Comparison of ENCODE assay signal across 8 mouse cellular contexts in the genomic region with DNA sequence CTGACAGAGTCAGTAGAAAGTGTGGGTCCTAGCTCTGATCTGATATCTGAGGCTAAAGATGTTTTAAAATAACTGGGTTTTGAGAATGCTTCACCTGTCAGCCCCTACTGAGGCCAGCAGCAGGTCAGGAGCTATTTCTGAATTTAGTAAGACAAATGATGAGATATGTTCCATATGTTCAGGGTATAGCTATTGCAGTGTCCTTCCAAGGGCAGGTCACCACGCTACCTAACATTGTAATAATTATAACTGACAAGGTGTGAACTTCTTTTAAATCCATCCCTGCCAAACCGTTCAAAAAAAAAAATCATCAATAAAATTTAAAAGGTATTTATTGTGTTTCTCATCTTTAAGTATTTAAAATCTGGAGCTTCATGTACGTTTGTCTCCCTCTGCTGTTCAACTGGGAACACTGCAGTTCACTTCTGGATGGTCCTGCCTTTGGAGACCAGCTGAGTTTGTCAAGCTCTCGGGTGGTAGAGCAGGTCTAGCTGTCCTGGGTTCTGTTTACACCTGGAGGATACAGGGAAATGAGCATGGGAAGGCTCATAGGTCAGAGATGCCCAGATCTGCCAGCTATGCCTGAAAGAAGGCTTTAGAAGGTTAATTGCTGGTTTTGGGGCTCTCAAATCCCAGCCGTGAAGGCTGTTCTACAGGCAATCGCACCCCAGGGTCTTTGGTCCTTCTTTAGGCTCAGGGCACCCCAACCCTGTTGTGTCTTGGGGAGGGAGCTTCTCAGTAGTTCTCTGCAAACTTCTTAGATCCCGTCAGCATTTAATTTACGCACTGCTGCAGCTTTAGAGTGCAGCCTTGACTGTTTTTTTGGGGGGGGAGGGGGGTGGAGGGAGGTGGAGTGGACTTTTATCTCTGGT. TPM values are rescaled to one million over a fixed set of nuclear protein-coding genes. Genes with fewer than 3 reads are reported as not detected.
DNase-seq lines count a peak whose midpoint lies in the region; ATAC-seq and TF ChIP-seq lines count a peak whose summit lies in the region.

No protein-coding gene starts in this region.

- POLR2A ChIA-PET in Patski (lab: Charles Lee): interaction anchor here (0.6 to 1.0 kb wide), 2 partner anchors 98 to 550 kb away, joined by 3 read pairs; no protein-coding TSS in a partner anchor

- no peaks in the 10 kb centered on the region for H3K9me3 ChIP-seq in lung, embryonic 14.5 days (ENCODE audit: low read depth, low read length)

- H3K4me2 ChIP-seq in lung, embryonic 14.5 days: no peak overlapping the region

- H3K27me3 ChIP-seq in Patski: peaks cover 13% of the 10 kb centered on the region
- no peaks in the 10 kb centered on the region for H3K27me3 ChIP-seq in lung, embryonic 14.5 days (ENCODE audit: insufficient read depth, low read length)

- no peak for DNase-seq in Patski (ENCODE audit: low read depth, low spot score)
- peak; percentile 67 to 76 for DNase-seq in cerebellum, postnatal 10 days
- DNase-seq in frontal cortex, postnatal 14 days (ENCODE audit: low spot score in 2 of 2): peak; percentile 34 to 55
- peak; percentile 60 for DNase-seq in kidney, postnatal 14 days
- peak; percentile 87 for DNase-seq in lung, embryonic 14.5 days
- DNase-seq in retina, embryonic 14.5 days (ENCODE audit: low spot score): peak; percentile 85
- DNase-seq in ovary, postnatal 10 days (ENCODE audit: low spot score): no peak

- peak; percentile 89 for TF ChIP-seq CTCF in Patski (IDR thresholded peaks at IDR 0.05)
- TF ChIP-seq CTCF in lung, embryonic 14.5 days (IDR thresholded peaks at IDR 0.05; ENCODE audit: low read depth): peak; percentile 83

- no peaks in the 10 kb centered on the region for H3K36me3 ChIP-seq in lung, embryonic 14.5 days (ENCODE audit: insufficient read depth)

- H3K9ac ChIP-seq in lung, embryonic 14.5 days: no peak overlapping the region

- H3K27ac ChIP-seq in lung, embryonic 14.5 days (ENCODE audit: low read depth): no peak overlapping the region

- H3K4me3 ChIP-seq in lung, embryonic 14.5 days (ENCODE audit: low read depth, low read length): no peak overlapping the region

- in situ Hi-C loops in Patski (cut with MboI; ENCODE audit: low pct_unique_long_range_greater_than_20kb): no loop called here

- WGBS in lung, embryonic 14.5 days: 33% methylated on average over 8 of the region's 8 CpGs

- peak; percentile 86 for ATAC-seq in CD4-positive, CD25-positive, alpha-beta regulatory T cell, adult 4 months
- no peak for ATAC-seq in Patski
- ATAC-seq in lung, embryonic 14.5 days (ENCODE audit: insufficient read depth): no peak

- CTCF ChIA-PET in Patski (lab: Charles Lee): interaction anchor here (0.5 to 8.8 kb wide), 18 partner anchors 11 to 812 kb away, joined by 3 to 111 read pairs (median 3); no protein-coding TSS in a partner anchor

- H3K4me1 ChIP-seq in lung, embryonic 14.5 days (ENCODE audit: insufficient read depth): no peaks in the 10 kb centered on the region

RNA-seq across cellular contexts. Expression of gene Smpdl3a, which starts 47.7 kb away (rescaled TPM):
- polyA plus RNA-seq in CD4-positive, CD25-positive, alpha-beta regulatory T cell, adult 4 months (2017; shearing (Covaris generic)): 100 to 1,000 TPM; 136 to 158 TPM
- 0.31 TPM for polyA plus RNA-seq in Patski (2021)
- 15.2 and 18.6 TPM in 2 replicates for polyA plus RNA-seq in lung, embryonic 14.5 days (2014; fragmentation: Nextera tagmentation; extraction: Ambion mirVana)

RNA-seq across cellular contexts. Expression of gene Fabp7, which starts 57.2 kb away (rescaled TPM):
- not detected for polyA plus RNA-seq in CD4-positive, CD25-positive, alpha-beta regulatory T cell, adult 4 months (2017; shearing (Covaris generic))
- 0.58 TPM for polyA plus RNA-seq in Patski (2021)
- polyA plus RNA-seq in lung, embryonic 14.5 days (2014; fragmentation: Nextera tagmentation; extraction: Ambion mirVana): 9.2 and 9.8 TPM in 2 replicates

Comparison
In these comparisons a context has a peak if more than half of its experiments do, and no peak if none do; other contexts are left out.
1. DNase-seq: peak in cerebellum, postnatal 10 days (2 of 2), frontal cortex, postnatal 14 days (2 of 2), kidney, postnatal 14 days (single experiment), lung, embryonic 14.5 days (single experiment) and retina, embryonic 14.5 days (single experiment); none in Patski (single experiment) and ovary, postnatal 10 days (single experiment).
2. RNA of gene Smpdl3a, which starts 47.7 kb away (polyA plus RNA-seq): 136 to 158 TPM in CD4-positive, CD25-positive, alpha-beta regulatory T cell, adult 4 months and 15.2 to 18.6 TPM in lung, embryonic 14.5 days; 0.31 TPM in Patski (single experiment); every median in the first group is over 10 times any median in the second.